Mouse (Mus musculus): Measurements from ENCODE around the gene Cadm2.

Cadm2 gene

DNA sequence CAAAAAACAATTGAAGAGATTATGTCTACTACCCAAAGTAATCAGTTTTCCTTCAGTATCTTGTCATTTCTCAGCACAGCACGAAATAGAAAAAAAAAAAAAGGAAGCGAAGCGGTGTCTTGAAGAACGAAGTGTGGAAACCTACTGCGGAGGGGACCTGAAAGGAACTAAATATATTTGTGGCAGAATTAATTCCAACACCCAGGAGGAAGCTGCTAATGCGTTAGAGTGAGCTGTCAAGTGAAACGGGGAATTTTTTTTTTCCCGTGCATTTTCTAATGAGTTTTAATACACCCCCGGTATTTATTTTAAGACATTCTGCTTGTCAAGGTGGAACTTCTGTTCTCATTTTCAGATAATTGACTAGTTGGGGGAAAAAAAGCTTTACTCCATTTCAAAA lies 111.6 kb downstream of the Cadm2 start:
- DNase-seq (ENCODE audit: low read depth, low spot score): no peak

DNA sequence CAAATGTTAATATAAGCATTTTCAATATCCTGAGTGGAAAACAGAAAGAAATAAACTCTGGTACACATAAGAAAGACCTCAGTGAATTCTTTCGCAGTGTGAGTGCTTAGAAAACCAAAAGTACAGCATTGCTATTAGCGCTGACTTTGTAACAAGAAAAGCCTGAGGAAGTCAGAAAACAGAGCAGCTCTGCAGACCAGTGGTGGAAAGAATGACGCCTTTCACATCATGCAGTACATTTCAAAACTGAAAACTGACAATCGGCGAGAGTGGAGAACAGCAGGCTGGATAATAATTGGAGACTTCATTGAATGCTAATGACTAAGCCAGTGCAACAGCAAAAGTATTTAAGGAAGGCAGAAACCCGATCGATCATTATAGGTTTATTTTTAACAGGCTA lies 138.2 kb downstream of the Cadm2 start:
- DNase-seq (ENCODE audit: low read depth, low spot score): no peak

DNA sequence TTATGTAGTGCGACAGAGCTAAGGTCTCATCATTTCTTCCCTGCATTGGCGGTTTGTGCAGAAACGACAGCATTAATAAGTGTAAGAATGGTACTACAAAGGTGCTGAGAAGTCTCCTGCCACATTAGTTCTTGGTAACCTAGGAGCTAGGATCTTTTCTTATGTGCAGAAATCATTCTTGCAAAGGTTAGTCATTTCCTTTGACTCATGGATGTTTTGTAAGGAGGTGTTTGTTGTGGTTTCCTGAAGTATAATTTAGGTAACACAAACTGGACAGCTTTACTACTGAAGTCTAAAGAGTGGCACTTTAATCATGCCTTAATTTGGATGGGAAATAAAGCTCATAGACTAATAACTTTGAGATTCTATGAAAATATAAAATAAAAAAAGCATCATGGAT lies 153.7 kb downstream of the Cadm2 start:
- no peak for DNase-seq (ENCODE audit: low read depth, low spot score)

DNA sequence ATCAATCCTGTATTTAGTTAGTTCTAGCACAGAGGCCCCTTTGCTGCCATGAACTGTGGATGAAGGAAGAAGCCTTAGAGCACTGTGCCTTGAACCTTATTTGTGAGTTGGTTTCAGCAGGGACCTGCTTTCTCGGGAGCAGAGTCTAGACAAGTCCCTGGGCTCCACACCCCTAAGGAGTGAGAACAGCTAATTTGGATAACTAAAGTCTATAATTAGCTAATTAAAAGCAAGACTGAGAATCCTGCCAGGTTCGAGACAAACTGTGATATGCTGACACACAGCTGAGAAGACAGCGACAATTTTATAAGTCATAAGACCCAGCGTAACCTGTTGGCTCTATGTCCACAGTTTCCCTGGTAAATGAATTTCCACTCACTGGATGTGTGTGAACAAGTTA lies 184.4 kb downstream of the Cadm2 start:
- no peak for DNase-seq (ENCODE audit: low read depth, low spot score)

DNA sequence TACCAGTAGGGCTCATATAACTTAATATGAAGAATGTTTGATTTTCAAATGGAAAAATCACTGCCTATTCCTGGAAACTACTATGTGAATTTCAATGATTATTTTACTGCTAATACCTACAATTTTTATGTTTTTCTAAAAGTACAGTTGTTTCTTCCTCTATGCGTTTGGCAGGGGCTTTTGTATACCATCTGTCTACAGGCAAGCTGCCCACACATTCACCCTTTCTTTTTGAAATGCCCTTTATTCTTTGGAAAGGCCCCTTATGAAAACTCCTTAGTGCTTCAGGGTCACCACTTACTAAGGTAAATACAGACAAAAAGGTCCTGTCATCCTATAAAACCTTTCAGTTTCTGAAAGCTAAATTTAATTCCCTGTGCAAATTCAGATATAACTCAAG lies 195.3 kb downstream of the Cadm2 start:
- no peak for DNase-seq (ENCODE audit: low read depth, low spot score)

DNA sequence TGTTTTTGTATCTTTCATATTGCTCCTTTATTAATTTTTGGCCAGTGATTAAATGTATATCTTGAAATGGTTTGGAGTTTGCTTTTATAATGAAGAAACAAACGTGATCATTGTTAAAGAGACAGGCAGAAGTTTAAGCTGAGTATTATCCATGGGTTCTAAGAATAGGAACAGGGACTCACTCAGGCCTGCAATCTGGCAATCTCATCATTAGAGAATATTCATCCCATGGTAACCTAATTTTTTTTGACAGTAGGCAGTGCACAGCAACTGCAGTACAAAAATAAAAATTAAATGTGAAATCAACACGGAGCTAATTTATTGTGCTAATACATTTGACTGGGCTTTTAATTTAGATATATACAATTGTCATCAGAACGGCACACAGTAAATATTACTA lies 209.8 kb downstream of the Cadm2 start:
- DNase-seq (ENCODE audit: low read depth, low spot score): no peak

DNA sequence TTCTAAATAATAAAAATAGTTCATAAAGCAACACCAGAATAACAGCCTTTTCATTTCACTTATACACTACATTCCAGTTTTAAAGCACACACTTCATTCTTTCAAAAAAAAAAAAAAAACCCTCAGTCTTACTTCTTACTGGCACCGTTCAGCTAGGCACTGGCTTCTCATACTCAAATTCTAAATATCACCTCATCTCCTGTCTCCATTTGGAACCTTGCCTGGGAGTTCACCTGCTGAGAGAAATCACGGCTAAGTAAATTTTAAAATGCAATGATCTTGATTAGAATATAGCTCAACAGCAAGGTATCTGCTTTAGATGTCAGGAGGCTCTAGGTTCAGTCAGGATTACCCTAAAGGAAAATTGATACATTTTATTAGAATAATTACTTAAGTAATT lies 210.2 kb downstream of the Cadm2 start:
- no peak for DNase-seq (ENCODE audit: low read depth, low spot score)

DNA sequence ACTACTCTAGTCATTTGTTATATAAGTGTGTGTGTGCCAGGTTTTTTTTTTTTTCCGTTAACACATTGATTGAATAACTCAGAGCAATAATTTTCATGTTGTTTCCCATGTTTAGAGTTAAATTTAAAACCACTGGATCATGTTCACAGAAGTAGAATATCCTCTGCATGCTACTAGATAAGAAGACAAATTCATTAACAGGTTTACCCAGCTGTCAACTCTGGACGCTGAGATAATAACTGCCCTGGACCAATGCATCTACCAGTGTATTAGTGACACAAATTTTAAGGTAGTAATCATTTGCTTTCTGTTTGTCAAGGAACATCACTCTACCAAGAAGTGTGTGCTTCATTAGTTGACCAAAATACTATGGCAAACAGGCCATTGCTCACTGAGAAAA lies 253.0 kb downstream of the Cadm2 start:
- no peak for DNase-seq (ENCODE audit: low read depth, low spot score)

DNA sequence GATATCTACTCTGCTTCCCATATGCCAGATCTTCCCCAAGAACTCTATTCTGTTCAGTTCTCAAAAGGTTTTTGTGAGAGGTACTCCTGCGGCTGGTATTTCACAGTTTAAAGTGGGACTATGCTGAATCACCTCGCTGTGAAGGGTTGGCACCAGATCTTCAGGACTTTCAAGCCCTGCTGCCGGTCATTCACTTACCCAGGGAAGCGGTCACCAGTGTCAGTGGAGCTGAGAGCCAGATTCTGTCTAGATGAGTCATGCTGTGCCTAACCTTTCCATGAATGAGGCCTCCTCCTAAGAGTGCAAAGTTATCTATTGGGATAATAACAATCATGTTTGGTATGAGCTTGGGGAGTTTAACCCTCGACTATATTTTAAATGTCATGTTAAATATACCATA lies 272.7 kb downstream of the Cadm2 start:
- DNase-seq (ENCODE audit: low read depth, low spot score): no peak

DNA sequence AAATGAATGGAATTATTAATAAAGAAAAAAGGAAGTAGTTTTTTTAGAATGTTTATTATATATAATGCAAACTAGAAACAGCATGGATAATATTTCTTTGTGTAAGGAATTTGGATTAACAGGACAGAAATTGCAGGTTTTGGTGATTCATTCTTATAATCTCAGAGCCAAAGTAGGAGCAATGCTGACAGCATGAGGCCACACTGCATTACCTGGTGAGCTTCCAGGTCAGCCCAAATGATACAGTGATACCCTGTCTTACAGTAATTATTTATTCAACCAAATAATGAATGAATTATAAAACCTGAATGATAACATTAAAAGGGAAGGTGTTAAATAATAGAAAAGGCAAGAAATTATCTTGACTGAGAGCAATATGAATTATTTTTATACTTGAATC lies 273.1 kb downstream of the Cadm2 start:
- no peak for DNase-seq (ENCODE audit: low read depth, low spot score)

DNA sequence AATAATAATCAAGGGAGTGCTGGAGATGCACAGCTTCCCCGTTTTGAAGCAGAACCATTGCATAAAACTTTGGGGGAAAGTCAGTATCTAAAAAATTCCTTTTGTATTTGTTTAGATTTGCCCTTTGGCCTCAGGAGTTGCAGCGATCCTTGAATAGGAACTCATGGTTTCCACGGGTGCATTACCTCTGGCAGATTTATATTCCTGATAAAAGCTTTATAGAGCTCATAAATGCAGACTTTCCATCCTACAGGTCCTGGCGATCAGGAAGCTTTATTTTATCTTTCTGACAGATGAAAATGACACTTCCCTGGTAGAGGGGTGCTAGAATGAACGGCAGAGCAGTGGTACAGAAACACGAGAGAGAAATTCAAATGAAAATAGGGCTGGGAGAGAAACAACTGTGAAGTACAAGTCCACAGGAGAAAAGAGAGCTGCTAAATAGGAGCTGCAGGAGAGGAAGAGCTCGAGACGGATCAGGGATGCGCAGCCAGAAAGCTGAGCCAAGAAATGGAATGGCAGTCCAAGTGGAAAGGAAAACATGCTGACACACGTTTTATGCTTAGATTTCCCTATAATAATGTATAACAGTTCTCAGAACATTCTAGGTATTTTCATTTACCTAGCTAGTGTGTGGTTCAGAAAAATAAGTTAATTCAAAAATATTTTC lies 274.0 kb downstream of the Cadm2 start:
- DNase-seq (ENCODE audit: low read depth, low spot score): no peak

DNA sequence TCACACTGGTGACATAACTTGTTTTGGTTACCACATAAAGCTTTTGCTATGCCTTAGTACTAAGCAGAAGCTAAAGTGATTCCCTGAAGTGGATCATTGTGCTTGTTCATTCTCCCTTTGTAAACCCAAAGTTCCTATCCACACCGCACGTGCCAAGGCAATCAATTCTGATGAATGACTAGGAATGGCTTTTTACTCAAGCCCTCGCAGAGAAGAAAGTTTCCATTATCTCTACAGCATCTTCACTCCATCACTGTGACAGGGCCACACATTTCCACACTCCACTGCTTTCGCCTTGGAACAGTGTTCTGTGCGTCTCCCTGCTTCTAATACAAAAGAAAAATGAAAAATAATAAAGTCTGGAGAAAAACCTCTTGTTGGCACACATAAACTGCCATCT lies 276.5 kb downstream of the Cadm2 start:
- DNase-seq (ENCODE audit: low read depth, low spot score): no peak

DNA sequence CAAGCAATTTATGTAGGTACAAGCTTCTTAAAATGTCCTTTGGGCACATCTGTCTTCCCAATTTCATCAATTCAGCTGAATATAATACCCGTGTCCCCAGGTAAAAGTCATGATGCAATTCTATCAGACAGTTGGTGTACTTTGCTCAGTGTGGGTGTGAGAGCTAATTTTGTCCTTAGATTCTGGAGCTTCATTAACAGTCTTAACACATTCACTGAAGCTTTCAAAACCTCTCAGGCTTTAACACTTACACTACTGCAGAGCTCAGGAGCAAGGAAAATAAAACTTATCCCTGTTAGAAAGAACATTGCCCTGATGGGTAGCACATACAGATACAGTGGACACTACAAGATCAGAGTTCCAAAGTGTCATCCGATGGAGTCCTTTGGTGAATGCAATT lies 309.7 kb downstream of the Cadm2 start:
- no peak for DNase-seq (ENCODE audit: low read depth, low spot score)

DNA sequence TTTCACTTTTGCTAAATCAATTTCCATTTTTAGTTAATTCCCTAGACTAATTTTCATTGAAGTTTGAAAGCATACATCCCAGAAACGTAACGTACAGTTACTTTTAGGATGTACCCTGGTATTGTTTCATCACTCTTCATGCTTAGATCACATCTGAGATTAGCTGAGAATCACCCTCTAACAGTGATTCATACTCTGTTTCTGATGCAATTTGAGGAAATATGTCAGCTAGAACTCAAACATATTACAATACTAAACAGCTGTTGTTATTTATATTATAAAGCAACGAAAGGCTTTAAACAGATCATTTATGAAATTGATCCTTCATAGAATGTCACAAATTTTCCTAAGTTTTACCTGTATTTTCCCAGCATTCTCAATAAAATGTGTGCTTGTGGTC lies 336.0 kb downstream of the Cadm2 start:
- no peak for DNase-seq (ENCODE audit: low read depth, low spot score)

DNA sequence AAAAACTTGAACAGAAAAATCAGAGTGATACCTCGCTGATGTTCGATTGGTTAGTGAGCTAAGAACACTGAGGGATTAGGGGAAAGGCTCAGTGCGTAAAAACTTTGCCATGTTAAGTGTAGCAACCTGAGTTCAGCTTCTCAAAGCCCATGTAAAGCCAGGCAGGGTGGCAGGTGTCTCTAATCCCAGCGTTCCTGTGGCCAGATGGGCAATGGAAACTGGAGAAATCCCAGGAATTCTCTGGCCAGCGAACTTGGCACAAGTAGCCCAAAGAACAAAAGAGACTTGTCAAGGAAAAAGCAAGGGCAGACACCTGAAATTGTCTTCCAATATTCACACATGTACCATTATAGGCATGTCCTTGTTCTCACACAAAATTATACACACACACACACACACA lies 377.1 kb downstream of the Cadm2 start:
- no peak for DNase-seq (ENCODE audit: low read depth, low spot score)

DNA sequence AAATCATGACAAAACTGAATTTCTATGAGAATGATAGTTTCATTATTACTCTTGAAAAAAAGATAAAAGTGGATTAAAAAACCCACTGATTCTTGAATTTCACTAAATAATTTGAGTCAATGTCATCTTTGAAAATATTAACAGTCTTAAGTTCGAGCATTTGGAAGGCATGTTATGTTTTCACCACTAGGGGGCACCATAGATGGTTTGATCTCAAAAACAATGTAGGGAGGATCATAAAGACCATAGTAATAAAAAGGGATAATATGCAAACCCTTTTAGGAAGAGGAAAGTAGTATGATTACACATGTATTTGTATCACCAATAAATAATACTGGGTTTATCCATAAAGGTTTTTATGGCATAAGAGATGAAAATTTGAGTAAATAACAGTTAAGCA lies 385.8 kb downstream of the Cadm2 start:
- DNase-seq (ENCODE audit: low read depth, low spot score): peak; percentile 18

DNA sequence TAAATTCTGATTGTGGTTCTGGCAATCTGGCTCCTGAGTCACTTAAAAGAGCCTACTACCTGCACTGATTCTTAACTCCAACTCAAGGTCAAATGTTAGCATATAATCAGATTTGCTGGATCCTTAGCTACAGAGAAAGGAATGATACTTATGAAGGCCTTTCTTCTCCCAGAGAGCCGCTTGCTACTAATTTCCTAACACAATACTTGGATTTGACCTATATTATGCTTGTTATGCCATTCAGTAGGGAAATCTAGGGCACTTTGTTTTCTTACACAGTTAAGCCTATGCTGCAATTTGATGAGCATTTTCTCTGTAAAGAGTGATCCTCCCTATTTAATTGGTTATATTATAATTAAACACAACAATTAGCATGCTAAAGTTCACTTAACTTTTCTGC lies 394.0 kb downstream of the Cadm2 start:
- DNase-seq (ENCODE audit: low read depth, low spot score): no peak

DNA sequence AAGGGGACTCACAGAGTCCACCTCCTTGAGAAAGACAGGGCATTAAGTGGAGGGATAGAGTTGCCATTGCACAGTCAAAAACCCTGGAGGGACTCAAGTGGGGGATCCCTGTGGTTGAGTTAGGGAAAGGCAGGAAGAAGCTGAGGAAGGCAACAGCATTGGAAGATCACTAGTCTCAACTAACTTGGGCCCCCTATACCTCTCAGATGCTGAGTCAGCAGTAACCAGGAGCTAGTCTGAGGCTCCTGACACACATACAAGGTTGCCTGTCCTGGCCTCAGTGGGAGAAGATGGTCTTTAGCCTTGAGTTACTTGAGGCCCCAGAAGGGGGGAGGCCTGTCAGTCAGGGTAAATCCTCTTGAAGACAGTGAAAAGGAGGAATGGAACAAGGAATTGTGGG lies 417.4 kb downstream of the Cadm2 start:
- DNase-seq (ENCODE audit: low read depth, low spot score): no peak

DNA sequence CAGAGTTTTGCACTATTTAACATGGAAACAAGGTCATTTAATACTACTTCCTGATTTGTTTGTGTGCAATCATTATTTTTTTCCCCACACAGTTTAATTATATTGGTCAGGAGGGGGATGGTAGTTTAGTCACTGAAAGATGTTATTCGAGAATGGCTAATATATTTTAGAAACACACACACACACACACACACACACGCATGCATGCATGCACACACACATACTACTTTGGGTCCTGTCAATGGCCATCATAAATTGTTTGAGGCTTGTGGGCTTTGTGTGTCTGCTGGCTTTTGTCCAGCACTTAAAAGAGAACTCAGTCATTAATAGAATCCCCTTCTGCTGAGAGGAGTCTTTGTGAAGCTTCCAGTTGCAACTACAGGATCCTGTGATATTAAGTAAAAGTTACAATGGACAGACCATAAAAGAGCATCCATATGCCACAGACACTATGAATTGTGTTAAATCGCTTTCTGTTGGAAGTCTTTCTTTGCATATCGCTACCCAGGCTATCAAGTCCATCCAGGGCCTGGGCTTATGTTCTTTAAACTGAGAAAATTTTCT lies 427.8 kb downstream of the Cadm2 start:
- DNase-seq (ENCODE audit: low read depth, low spot score): no peak

DNA sequence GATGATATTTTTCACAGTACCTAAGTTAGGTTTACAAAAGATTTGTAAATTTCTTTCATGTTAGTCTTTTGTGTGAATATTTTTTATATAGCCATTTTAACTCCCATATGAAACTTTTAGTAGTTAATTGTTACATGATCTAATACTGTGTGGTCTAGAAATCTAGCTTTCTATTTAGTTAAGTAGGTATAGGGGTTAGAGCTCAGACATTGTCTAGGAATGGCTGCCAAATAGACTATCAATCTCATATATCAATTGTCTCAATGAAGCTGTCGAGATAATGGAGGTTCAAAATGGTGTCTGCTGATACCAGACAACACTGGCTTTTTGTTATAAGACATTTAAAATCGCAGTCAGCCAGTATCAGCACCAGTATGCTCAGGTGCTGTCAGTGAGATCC lies 428.3 kb downstream of the Cadm2 start:
- no peak for DNase-seq (ENCODE audit: low read depth, low spot score)

DNA sequence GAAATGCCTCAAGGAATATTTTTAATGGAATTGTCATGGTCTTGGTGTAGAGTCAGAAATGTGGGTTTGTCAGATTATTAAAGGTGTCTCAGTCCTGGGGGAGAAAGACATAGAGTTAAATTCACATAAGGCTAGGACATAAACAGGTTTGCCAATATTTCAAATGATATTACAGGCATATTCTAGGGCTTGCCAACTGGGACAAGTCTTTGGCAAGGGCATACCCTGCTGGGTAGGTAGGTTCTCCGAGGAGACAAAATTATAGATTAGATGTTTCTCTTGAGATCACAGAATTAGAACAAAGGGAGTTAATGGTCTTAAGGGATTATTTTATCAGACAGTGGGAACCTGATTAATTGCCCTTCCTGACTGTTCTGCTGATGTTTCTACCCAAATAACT lies 434.4 kb downstream of the Cadm2 start:
- DNase-seq (ENCODE audit: low read depth, low spot score): no peak

DNA sequence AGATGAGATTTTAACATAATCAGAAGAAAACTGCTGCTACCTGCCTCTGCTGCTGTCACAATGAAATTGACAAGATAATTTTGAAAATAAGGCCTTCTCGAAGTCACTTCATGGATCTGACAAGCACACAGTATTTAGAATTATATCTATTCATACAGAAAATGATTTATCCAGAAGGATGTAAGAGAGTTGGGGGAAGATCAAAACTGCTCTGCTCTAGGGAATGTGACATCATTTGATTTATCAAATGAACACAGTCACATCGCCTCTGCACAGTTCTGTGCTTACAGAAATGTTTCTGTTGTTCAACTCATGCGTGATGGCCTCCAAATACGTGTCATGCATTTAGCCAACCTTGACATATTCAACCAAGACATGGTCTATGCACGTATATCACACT lies 437.8 kb downstream of the Cadm2 start:
- DNase-seq (ENCODE audit: low read depth, low spot score): no peak

DNA sequence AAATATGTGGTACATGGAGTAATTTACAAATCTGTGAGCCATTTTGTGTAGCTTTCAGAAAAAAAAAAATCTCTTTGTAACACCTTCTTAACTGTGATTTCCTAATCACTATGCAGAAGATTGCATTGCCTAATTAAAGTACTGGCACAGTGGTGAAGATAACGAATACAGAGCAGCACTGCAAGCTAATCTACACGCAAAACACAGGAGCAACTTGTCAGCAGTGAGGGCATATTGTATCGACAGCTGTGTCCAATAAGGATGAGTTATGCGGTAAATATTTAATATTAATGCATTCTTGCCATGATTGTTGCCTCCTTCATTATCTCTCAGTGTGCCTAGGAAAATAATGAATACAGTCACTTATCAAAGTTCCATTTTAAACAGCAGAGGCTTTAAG lies 445.3 kb downstream of the Cadm2 start:
- DNase-seq (ENCODE audit: low read depth, low spot score): no peak

DNA sequence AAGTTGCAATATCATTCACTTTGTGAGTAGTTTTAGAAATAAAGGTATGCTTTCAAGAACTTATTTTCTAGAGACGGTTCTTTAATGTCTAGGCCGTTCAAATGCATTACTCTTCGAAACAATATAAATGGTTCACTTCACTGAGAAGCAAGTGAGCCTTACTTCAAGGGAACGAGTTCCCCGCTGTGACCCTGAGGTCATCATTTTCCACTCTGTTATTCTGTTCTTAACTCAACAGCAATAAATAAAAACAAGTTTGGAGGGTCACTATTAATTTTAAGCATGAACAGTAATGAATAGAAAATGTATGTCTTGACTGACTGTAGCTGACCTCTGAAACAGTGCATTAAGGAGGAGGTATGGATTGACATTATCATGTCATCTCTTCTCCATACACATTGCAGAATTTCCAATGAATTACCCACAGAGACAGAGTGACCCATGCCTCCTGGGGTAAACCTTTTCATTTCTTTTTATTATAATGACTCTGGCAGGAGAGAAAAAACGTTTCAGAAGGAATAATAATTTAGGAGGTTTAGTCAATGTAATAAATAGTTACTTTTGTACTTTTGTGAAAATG lies 458.4 kb downstream of the Cadm2 start:
- DNase-seq (ENCODE audit: low read depth, low spot score): no peak
